Mouse (Mus musculus): ENCODE measurements around the gene Pitpnc1.

DNA sequence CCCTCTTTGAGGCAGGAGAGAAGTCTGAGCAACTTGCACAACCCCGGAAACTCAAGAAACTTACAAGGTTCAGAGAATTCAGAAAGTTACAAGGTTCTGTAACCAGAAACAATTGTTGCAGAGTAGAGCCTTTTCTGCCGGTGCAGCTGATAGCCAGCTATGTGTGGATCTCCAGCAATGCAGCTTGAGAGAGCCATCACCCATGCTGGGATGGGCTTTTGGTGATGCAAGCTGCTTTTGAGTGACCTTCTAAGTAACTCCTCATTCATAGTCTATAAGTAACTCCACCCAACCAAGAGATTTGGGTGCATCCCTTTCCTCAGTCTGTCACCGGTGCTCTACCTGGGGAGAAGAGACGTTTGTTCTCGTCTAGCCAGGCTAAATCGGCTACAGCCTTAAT lies 232.0 kb downstream of the Pitpnc1 start:
- TF ChIP-seq CTCF (IDR thresholded peaks at IDR 0.05; ENCODE audit: borderline replicate concordance, control insufficient read depth, extremely low read depth, insufficient read depth, low read length, poor library complexity) (no peak), POLR2A (IDR thresholded peaks at IDR 0.05; ENCODE audit: control insufficient read depth, extremely low read depth, insufficient read depth, low read length, poor library complexity) (no peak)

All from thymus, adult 2 months (tissue).